Comparison of ENCODE assay signal across 8 mouse cellular contexts in genomic region chr7:128004487-128005362, GRCm38 (mm10). TPM values are rescaled to one million over a fixed set of nuclear protein-coding genes. Genes with fewer than 3 reads are reported as not detected.
DNase-seq lines count a peak whose midpoint lies in the region; ATAC-seq and TF ChIP-seq lines count a peak whose summit lies in the region.

No protein-coding gene starts in this region.

- 22% methylated on average over 35 of the region's 35 CpGs for WGBS in intestine, embryonic 16.5 days
- 38% methylated on average over 35 of the region's 35 CpGs for WGBS in lung, adult 2 months

- ATAC-seq in cerebellum, adult (ENCODE audit: insufficient number of reproducible peaks, low FRiP score, low TSS enrichment), result no peak
- peak; percentile 82 for ATAC-seq in intestine, embryonic 16.5 days

- peak overlapping the region; percentile 71 for H3K9ac ChIP-seq in intestine, embryonic 16.5 days (ENCODE audit: low read depth, low read length)

- peak overlapping the region; percentile 42 for H3K4me3 ChIP-seq in intestine, embryonic 16.5 days (ENCODE audit: low read length)
- H3K4me3 ChIP-seq in lung, adult 2 months (replicated peaks; ENCODE audit: extremely low read depth, low read depth, low read length), result peak overlapping the region; percentile 47
- no peak overlapping the region for H3K4me3 ChIP-seq in layer of hippocampus, adult 2 months

- peak; percentile 20 to 30 for DNase-seq in cerebellum, adult 18-20 months
- peak; percentile 57 for DNase-seq in gastrocnemius, postnatal 10 days
- peak; percentile 49 for DNase-seq in lung, adult 2 months
- peak; percentile 47 for DNase-seq in testis, postnatal 10 days (ENCODE audit: low spot score)
- no peak for DNase-seq in layer of hippocampus, adult 8-10 months (ENCODE audit: low spot score in 2 of 2)
- DNase-seq in layer of hippocampus, adult 2 months (ENCODE audit: low spot score in 2 of 2), result no peak

- no peaks in the 10 kb centered on the region for H3K36me3 ChIP-seq in intestine, embryonic 16.5 days (ENCODE audit: control insufficient read depth, insufficient read depth, low read length)

- TF ChIP-seq POLR2A in lung, adult 2 months (IDR thresholded peaks at IDR 0.05; ENCODE audit: borderline replicate concordance, extremely low read depth, low read depth, low read length), result no peak

- no peaks in the 10 kb centered on the region for H3K27me3 ChIP-seq in intestine, embryonic 16.5 days (replicated peaks; ENCODE audit: control insufficient read depth, insufficient read depth, low read length)

- H3K4me2 ChIP-seq in intestine, embryonic 16.5 days (ENCODE audit: low read depth, low read length), result peak overlapping the region; percentile 58

- peak overlapping the region; percentile 95 for H3K27ac ChIP-seq in intestine, embryonic 16.5 days (ENCODE audit: low read length)
- H3K27ac ChIP-seq in layer of hippocampus, adult 2 months, result no peak overlapping the region

- H3K4me1 ChIP-seq in intestine, embryonic 16.5 days (ENCODE audit: control insufficient read depth, insufficient read depth, low read length), result peaks cover 19% of the 10 kb centered on the region
- peaks cover 5% of the 10 kb centered on the region; the same call in 1 of the 2 replicates for H3K4me1 ChIP-seq in lung, adult 2 months (ENCODE audit: control insufficient read depth, insufficient read depth, low read length)

- TF ChIP-seq CTCF in lung, adult 2 months (IDR thresholded peaks at IDR 0.05; ENCODE audit: insufficient read depth, low read length), result no peak
- TF ChIP-seq CTCF in layer of hippocampus, adult 2 months (conservative IDR thresholded peaks at IDR 0.05), result no peak

- no peaks in the 10 kb centered on the region for H3K9me3 ChIP-seq in intestine, embryonic 16.5 days (ENCODE audit: control insufficient read depth, low read length)

RNA-seq across cellular contexts. Expression of gene Trim72, which starts 1.0 kb away (rescaled TPM):
- 100 to 1,000 TPM; 238 to 256 TPM for total RNA-seq in gastrocnemius, postnatal 10 days (2021)
- polyA plus RNA-seq in intestine, embryonic 16.5 days (2015; fragmentation: Nextera tagmentation; extraction: Ambion mirVana), result 0.38 and 0.60 TPM in 2 replicates
- polyA plus RNA-seq in lung, adult 2 months (2012; rRNA removed), result 5.1 and 15.4 TPM in 2 replicates
- 1 to 10 TPM in 2 of 4 experiments, under 1 TPM in 2; 0.47 to 1.1 (median 0.95) TPM for total RNA-seq in layer of hippocampus, adult 8-10 months (2022)
- 1 to 10 TPM in 1 of 2 experiments, under 1 TPM in 1; 0.77 to 1.0 TPM for total RNA-seq in layer of hippocampus, adult 2 months (2021)

RNA-seq across cellular contexts. Expression of gene Pycard, which starts 11.1 kb away (rescaled TPM):
- total RNA-seq in gastrocnemius, postnatal 10 days (2021), result 1 to 10 TPM; 3.3 to 4.9 TPM
- polyA plus RNA-seq in intestine, embryonic 16.5 days (2015; fragmentation: Nextera tagmentation; extraction: Ambion mirVana), result 623 and 626 TPM in 2 replicates
- 28.0 and 66.7 TPM in 2 replicates for polyA plus RNA-seq in lung, adult 2 months (2012; rRNA removed)
- 10 to 100 TPM in 2 of 4 experiments, 1 to 10 TPM in 2; 2.6 to 14.8 (median 7.2) TPM for total RNA-seq in layer of hippocampus, adult 8-10 months (2022)
- total RNA-seq in layer of hippocampus, adult 2 months (2021), result 1 to 10 TPM; 1.9 to 3.0 TPM

RNA-seq across cellular contexts. Expression of gene Fus, which starts 37.5 kb away (rescaled TPM):
- 100 to 1,000 TPM; 199 to 239 TPM for total RNA-seq in gastrocnemius, postnatal 10 days (2021)
- 204 and 215 TPM in 2 replicates for polyA plus RNA-seq in intestine, embryonic 16.5 days (2015; fragmentation: Nextera tagmentation; extraction: Ambion mirVana)
- 221 and 299 TPM in 2 replicates for polyA plus RNA-seq in lung, adult 2 months (2012; rRNA removed)
- total RNA-seq in layer of hippocampus, adult 8-10 months (2022), result 100 to 1,000 TPM; 328 to 387 (median 356) TPM
- 100 to 1,000 TPM; 345 to 392 TPM for total RNA-seq in layer of hippocampus, adult 2 months (2021)

RNA-seq across cellular contexts. Expression of gene Itgam, which starts 57.7 kb away (rescaled TPM):
- 1 to 10 TPM; 1.5 to 3.4 TPM for total RNA-seq in gastrocnemius, postnatal 10 days (2021)
- 2.4 and 2.5 TPM in 2 replicates for polyA plus RNA-seq in intestine, embryonic 16.5 days (2015; fragmentation: Nextera tagmentation; extraction: Ambion mirVana)
- polyA plus RNA-seq in lung, adult 2 months (2012; rRNA removed), result 25.2 and 27.6 TPM in 2 replicates
- 10 to 100 TPM; 10.4 to 35.9 (median 24.0) TPM for total RNA-seq in layer of hippocampus, adult 8-10 months (2022)
- total RNA-seq in layer of hippocampus, adult 2 months (2021), result 10 to 100 TPM; 10.1 to 10.6 TPM

RNA-seq across cellular contexts. Expression of gene Gm49368, which starts 57.8 kb away (rescaled TPM):
- not detected for total RNA-seq in gastrocnemius, postnatal 10 days (2021)
- not detected in 2 replicates for polyA plus RNA-seq in intestine, embryonic 16.5 days (2015; fragmentation: Nextera tagmentation; extraction: Ambion mirVana)
- polyA plus RNA-seq in lung, adult 2 months (2012; rRNA removed), result 0.07 and 0.12 TPM in 2 replicates
- under 1 TPM in 1 of 4 experiments, not detected in 3; 0.16 TPM for total RNA-seq in layer of hippocampus, adult 8-10 months (2022)
- not detected for total RNA-seq in layer of hippocampus, adult 2 months (2021)

Comparison
In these comparisons a context has a peak if more than half of its experiments do, and no peak if none do; other contexts are left out.
1. DNase-seq: peak in cerebellum, adult 18-20 months (2 of 2), gastrocnemius, postnatal 10 days (single experiment), lung, adult 2 months (single experiment) and testis, postnatal 10 days (single experiment); none in layer of hippocampus, adult 8-10 months (0 of 2) and layer of hippocampus, adult 2 months (0 of 2).
2. RNA of gene Trim72, which starts 1.0 kb away (total RNA-seq): 238 to 256 TPM in gastrocnemius, postnatal 10 days; 0.47 to 1.1 TPM in layer of hippocampus, adult 8-10 months and 0.77 to 1.0 TPM in layer of hippocampus, adult 2 months; every median in the first group is over 100 times any median in the second.